Comparison of ENCODE assay signal across 7 mouse cellular contexts in genomic region chr1:111864063-111864778, GRCm38 (mm10). TPM values are rescaled to one million over a fixed set of nuclear protein-coding genes. Genes with fewer than 3 reads are reported as not detected.
DNase-seq lines count a peak whose midpoint lies in the region; ATAC-seq lines count a peak whose summit lies in the region.

No protein-coding gene starts in this region.

- WGBS in intestine, embryonic 15.5 days = under 1% methylated on average over 40 of the region's 41 CpGs

- peak overlapping the region; percentile 86 for H3K4me2 ChIP-seq in intestine, embryonic 15.5 days (replicated peaks)

- H3K4me3 ChIP-seq in intestine, embryonic 15.5 days (replicated peaks) = peak overlapping the region; percentile 81

- peak overlapping the region; percentile 95 for H3K27ac ChIP-seq in intestine, embryonic 15.5 days

- no peaks in the 10 kb centered on the region for H3K4me1 ChIP-seq in intestine, embryonic 15.5 days (replicated peaks)

- no peaks in the 10 kb centered on the region for H3K9me3 ChIP-seq in intestine, embryonic 15.5 days

- DNase-seq in adrenal gland, postnatal 25 days = peak; percentile 77
- DNase-seq in embryo, embryonic 11.5 days (ENCODE audit: low read depth, low spot score) = peak; percentile 67
- peak; percentile 35 to 70 for DNase-seq in gastrocnemius, postnatal 4 days (ENCODE audit: low spot score in 2 of 2)
- DNase-seq in left cerebral cortex, postnatal 14 days (ENCODE audit: low spot score in 2 of 2) = peak; percentile 84 to 88
- DNase-seq in right cerebral cortex, postnatal 25 days = peak; percentile 72

- no peaks in the 10 kb centered on the region for H3K27me3 ChIP-seq in intestine, embryonic 15.5 days (replicated peaks)

- H3K36me3 ChIP-seq in intestine, embryonic 15.5 days = no peaks in the 10 kb centered on the region

- H3K9ac ChIP-seq in intestine, embryonic 15.5 days = peak overlapping the region; percentile 86

- intact Hi-C loops in left cerebral cortex, postnatal 14 days (cut with DNase I) = loop anchor here (2.0 to 5.0 kb wide), 2 partner anchors 118 to 515 kb away; no protein-coding TSS in a partner anchor

- ATAC-seq in intestine, embryonic 15.5 days = peak; percentile 91
- peak; percentile 77 for ATAC-seq in megakaryocyte-erythroid progenitor cell, adult 5-6 weeks (replicated peaks; ENCODE audit: low FRiP score, low TSS enrichment, poor library complexity, severe bottlenecking)

RNA-seq across cellular contexts. Expression of gene Dsel, which starts 0.5 kb away (rescaled TPM):
- total RNA-seq in adrenal gland, postnatal 25 days (2021) = 8.0 and 9.1 TPM in 2 replicates
- total RNA-seq in gastrocnemius, postnatal 4 days (2021) = 10 to 100 TPM; 24.3 to 28.3 TPM
- 8.4 and 10.3 TPM in 2 replicates for polyA plus RNA-seq in intestine, embryonic 15.5 days (2015; fragmentation: Nextera tagmentation; extraction: Ambion mirVana)
- 10 to 100 TPM; 18.6 to 22.8 TPM for total RNA-seq in left cerebral cortex, postnatal 14 days (2021)
- 1.2 and 1.8 TPM in 2 replicates for total RNA-seq in megakaryocyte-erythroid progenitor cell, adult 5-6 weeks (2014; fragmentation: Nextera tagmentation)
- 0.38 and 2.2 TPM in 2 replicates for total RNA-seq in megakaryocyte-erythroid progenitor cell, adult 5-6 weeks (2017)

Comparison
In these comparisons a context has a peak if more than half of its experiments do, and no peak if none do; other contexts are left out.
1. Peak in every context shown above with its lines: DNase-seq, ATAC-seq, H3K4me3 ChIP-seq and H3K27ac ChIP-seq.